9 mouse cellular contexts compared by ENCODE assay signal in the genomic region with DNA sequence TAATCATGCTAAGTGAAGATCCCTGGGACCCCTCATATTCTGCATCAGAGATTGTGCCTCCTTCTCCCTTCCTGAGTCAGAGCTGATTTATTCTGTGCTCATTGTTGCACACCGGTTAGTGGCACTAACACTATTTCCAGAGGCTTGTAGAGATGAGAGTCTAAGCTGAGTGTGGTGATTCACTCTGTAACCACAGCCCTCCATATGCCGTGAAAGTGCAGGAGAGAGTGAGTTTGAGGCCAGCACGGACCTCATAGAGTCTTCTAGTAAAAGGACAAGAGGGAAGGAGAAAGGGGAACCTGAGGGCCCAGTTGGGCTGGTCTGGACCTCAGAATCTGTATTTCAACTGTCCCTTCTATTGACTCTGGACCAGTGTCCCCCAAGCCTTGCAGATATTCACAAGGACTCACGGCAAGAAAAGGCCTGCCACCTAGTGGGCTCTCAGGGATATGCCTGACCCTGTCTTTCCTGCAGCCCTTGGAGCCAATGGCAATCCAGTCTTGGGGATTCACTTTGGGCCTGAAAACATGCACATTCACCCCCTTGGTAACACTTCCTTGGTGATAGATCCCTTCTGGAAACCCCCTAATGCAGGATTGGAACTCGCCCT.
DNase-seq lines count a peak whose midpoint lies in the region; ATAC-seq and TF ChIP-seq lines count a peak whose summit lies in the region.
"Had no signal": no experiment of that assay in that cellular context is flagged by ENCODE, and none has a peak within 500 bp of the region (broad histone marks: within the 10 kb centered on the region; RNA-seq: fewer than 3 reads in every experiment).

No protein-coding gene starts in this region.

- DNase-seq in urinary bladder, postnatal 25 days (ENCODE audit: low spot score): peak; percentile 33
- no peak for DNase-seq in urinary bladder, adult 2 months (ENCODE audit: low spot score)
- DNase-seq in cerebellum, postnatal 10 days: peak; percentile 83
- peak; percentile 42 to 59 for DNase-seq in frontal cortex, postnatal 36 days (ENCODE audit: low spot score in 2 of 2)
- peak; percentile 68 for DNase-seq in limb, embryonic 10.5 days (ENCODE audit: low spot score)
- DNase-seq in neural tube, embryonic 11.5 days (ENCODE audit: low spot score): peak; percentile 68
- peak; percentile 13 to 44 for DNase-seq in thymus, postnatal 10 days (ENCODE audit: low spot score in 2 of 2)

- H3K36me3 ChIP-seq in intestine, postnatal 0 days (ENCODE audit: control insufficient read depth, insufficient read depth): no peaks in the 10 kb centered on the region
- H3K36me3 ChIP-seq in limb, embryonic 10.5 days: no peaks in the 10 kb centered on the region
- H3K36me3 ChIP-seq in neural tube, embryonic 11.5 days (ENCODE audit: control insufficient read depth, insufficient read depth, low read length): no peaks in the 10 kb centered on the region

- WGBS in intestine, postnatal 0 days: 38% methylated on average over 5 of the region's 5 CpGs
- 32% methylated on average over 5 of the region's 5 CpGs for WGBS in limb, embryonic 10.5 days
- 34% methylated on average over 5 of the region's 5 CpGs for WGBS in neural tube, embryonic 11.5 days

- no peak overlapping the region for H3K27ac ChIP-seq in intestine, postnatal 0 days (ENCODE audit: low read depth, low read length)
- no peak overlapping the region for H3K27ac ChIP-seq in limb, embryonic 10.5 days
- no peak overlapping the region for H3K27ac ChIP-seq in neural tube, embryonic 11.5 days (ENCODE audit: low read depth, low read length)

- H3K9me3 ChIP-seq in intestine, postnatal 0 days (ENCODE audit: control insufficient read depth): no peaks in the 10 kb centered on the region
- H3K9me3 ChIP-seq in limb, embryonic 10.5 days (replicated peaks): no peaks in the 10 kb centered on the region
- no peaks in the 10 kb centered on the region for H3K9me3 ChIP-seq in neural tube, embryonic 11.5 days (ENCODE audit: control insufficient read depth, low read length)

- H3K27me3 ChIP-seq in intestine, postnatal 0 days (replicated peaks; ENCODE audit: control insufficient read depth, insufficient read depth, low read length): no peaks in the 10 kb centered on the region
- no peaks in the 10 kb centered on the region for H3K27me3 ChIP-seq in limb, embryonic 10.5 days (ENCODE audit: low read depth, poor library complexity, severe bottlenecking)
- H3K27me3 ChIP-seq in neural tube, embryonic 11.5 days (ENCODE audit: control insufficient read depth, insufficient read depth, low read length): no peaks in the 10 kb centered on the region

- no peak overlapping the region for H3K4me3 ChIP-seq in intestine, postnatal 0 days (ENCODE audit: low read depth, low read length)
- H3K4me3 ChIP-seq in limb, embryonic 10.5 days: no peak overlapping the region
- H3K4me3 ChIP-seq in neural tube, embryonic 11.5 days (ENCODE audit: low read depth, low read length): no peak overlapping the region
- H3K4me3 ChIP-seq: myocyte had no signal

- no peak overlapping the region for H3K4me2 ChIP-seq in intestine, postnatal 0 days (replicated peaks; ENCODE audit: low read depth)
- H3K4me2 ChIP-seq in neural tube, embryonic 11.5 days (ENCODE audit: low read depth): no peak overlapping the region

- no peaks in the 10 kb centered on the region for H3K4me1 ChIP-seq in intestine, postnatal 0 days (replicated peaks; ENCODE audit: control insufficient read depth, insufficient read depth, low read length)
- no peaks in the 10 kb centered on the region for H3K4me1 ChIP-seq in limb, embryonic 10.5 days
- no peaks in the 10 kb centered on the region for H3K4me1 ChIP-seq in neural tube, embryonic 11.5 days (ENCODE audit: control insufficient read depth, insufficient read depth, low read length)

- ATAC-seq in intestine, postnatal 0 days: no peak; the same call in 1 of the 2 replicates
- peak; percentile 74; the same call in 1 of the 2 replicates for ATAC-seq in neural tube, embryonic 11.5 days (ENCODE audit: insufficient read depth, low FRiP score, low TSS enrichment)

- no peak overlapping the region for H3K9ac ChIP-seq in intestine, postnatal 0 days (ENCODE audit: low read depth, low read length)
- no peak overlapping the region for H3K9ac ChIP-seq in neural tube, embryonic 11.5 days (ENCODE audit: low read length)

- TF ChIP-seq CTCF in intestine, postnatal 0 days (IDR thresholded peaks at IDR 0.05; ENCODE audit: low read depth): peak; percentile 85
